Mouse (Mus musculus) forebrain, embryonic 14.5 days (tissue): Measurements from ENCODE around the gene 1700122O11Rik. TPM values are rescaled to one million over a fixed set of nuclear protein-coding genes. Genes with fewer than 3 reads are reported as not detected.
A peak's percentile ranks its signal among the peaks of the same experiment; 100 is the strongest.

ENCODE experiments used
- ATAC-seq: fragments of 200-750 bp; cut with Nextera tagmentation; 2 replicates; pipeline ENCODE4 v1.8.0; 2017; ENCODE audit warnings: mild to moderate bottlenecking, moderate library complexity
- DNase-seq: peaks from one replicate; pipeline ENCODE4 v3.0.0-alpha.2; 2015; ENCODE audit warnings: low spot score
- H3K27ac ChIP-seq: fragments of 300-500 bp; sonication (generic); 2 replicates; pipeline ENCODE4 v1.5.1; 2014; ENCODE audit warnings: low read depth, mild to moderate bottlenecking, control low read depth, low read length, moderate library complexity
- H3K27me3 ChIP-seq: fragments of 300-500 bp; sonication (generic); replicated peaks from 2 replicates; pipeline ENCODE4 v1.6.1; 2014; ENCODE audit warnings: low read length, control low read depth, mixed read lengths; ENCODE audit not compliant: control insufficient read depth, insufficient read depth
- H3K36me3 ChIP-seq: fragments of 300-500 bp; sonication (generic); 2 replicates; pipeline ENCODE4 v1.6.1; 2014; ENCODE audit warnings: low read length, control low read depth; ENCODE audit not compliant: control insufficient read depth, insufficient read depth
- H3K4me1 ChIP-seq: fragments of 300-500 bp; sonication (generic); 2 replicates; pipeline ENCODE4 v1.6.1; 2014; ENCODE audit warnings: antibody characterized with exemption, low read length, control low read depth; ENCODE audit not compliant: control insufficient read depth, insufficient read depth
- H3K4me2 ChIP-seq: fragments of 300-500 bp; sonication (generic); 2 replicates; pipeline ENCODE4 v1.6.1; 2014; ENCODE audit warnings: mild to moderate bottlenecking, control low read depth, low read length
- H3K4me3 ChIP-seq: fragments of 300-500 bp; sonication (generic); 2 replicates; pipeline ENCODE4 v1.5.1; 2014; ENCODE audit warnings: low read depth, low read length, control low read depth
- H3K9ac ChIP-seq: fragments of 300-500 bp; sonication (generic); 2 replicates; pipeline ENCODE4 v1.6.1; 2014; ENCODE audit warnings: mild to moderate bottlenecking, low read length, control low read depth, moderate library complexity
- H3K9me3 ChIP-seq: fragments of 300-500 bp; sonication (generic); replicated peaks from 2 replicates; pipeline ENCODE4 v1.6.1; 2016; ENCODE audit warnings: low read length, control low read depth, mixed read lengths; ENCODE audit not compliant: control insufficient read depth
- WGBS: fragments of 180-500 bp; shearing (Covaris S2); extraction: QIAGEN DNeasy Blood & Tissue Kit; methylation state at CpG from one replicate; pipeline ENCODE4 v1.1.7; 2014; 5-methylcytosine and 5-hydroxymethylcytosine counted together
- polyA plus RNA-seq: library from polyadenylated mRNA; unstranded; fragments of >200 nt; fragmentation: Nextera tagmentation; extraction: Ambion mirVana; gene quantifications from 2 replicates; pipeline ENCODE4 v1.2.1, GENCODE M21; 2014

1700122O11Rik gene
- polyA plus RNA-seq, 1 experiment from 2014 or later: not detected

DNA sequence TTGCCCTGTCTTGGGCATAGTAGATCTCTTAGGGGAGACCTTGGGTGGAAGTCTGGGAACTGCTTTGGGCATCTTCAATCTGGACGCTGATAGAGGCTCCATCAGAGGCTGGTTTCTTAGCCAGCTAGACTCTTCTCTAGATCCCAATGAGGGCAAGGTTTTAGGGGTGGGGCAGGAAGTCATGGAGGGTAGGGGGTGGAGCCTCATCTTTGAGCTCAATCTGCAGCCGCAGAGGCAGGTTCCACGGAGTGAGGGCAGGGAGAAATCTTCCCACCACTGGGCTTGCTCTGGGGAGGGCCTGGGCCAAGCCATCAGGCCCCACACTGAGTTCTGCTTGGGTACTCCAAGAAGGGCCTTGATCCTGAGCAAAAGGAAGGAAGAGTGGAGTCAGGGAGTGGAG lies 1.2 kb downstream of the 1700122O11Rik start:
- no peak overlapping the region for H3K4me2 ChIP-seq
- no peak overlapping the region for H3K27ac ChIP-seq
- no peak overlapping the region for H3K4me3 ChIP-seq
- ATAC-seq (no peak), DNase-seq (no peak)
- H3K27me3 ChIP-seq: 0 out of 2 replicates have a peak, but pooled peaks cover 8% of the 10 kb centered on the region
- H3K4me1 ChIP-seq: peaks cover 15% of the 10 kb centered on the region
- H3K36me3 ChIP-seq: no peaks in the 10 kb centered on the region
- H3K9ac ChIP-seq: no peak overlapping the region
- 77% methylated on average over 3 of the region's 3 CpGs for WGBS
- no peaks in the 10 kb centered on the region for H3K9me3 ChIP-seq

DNA sequence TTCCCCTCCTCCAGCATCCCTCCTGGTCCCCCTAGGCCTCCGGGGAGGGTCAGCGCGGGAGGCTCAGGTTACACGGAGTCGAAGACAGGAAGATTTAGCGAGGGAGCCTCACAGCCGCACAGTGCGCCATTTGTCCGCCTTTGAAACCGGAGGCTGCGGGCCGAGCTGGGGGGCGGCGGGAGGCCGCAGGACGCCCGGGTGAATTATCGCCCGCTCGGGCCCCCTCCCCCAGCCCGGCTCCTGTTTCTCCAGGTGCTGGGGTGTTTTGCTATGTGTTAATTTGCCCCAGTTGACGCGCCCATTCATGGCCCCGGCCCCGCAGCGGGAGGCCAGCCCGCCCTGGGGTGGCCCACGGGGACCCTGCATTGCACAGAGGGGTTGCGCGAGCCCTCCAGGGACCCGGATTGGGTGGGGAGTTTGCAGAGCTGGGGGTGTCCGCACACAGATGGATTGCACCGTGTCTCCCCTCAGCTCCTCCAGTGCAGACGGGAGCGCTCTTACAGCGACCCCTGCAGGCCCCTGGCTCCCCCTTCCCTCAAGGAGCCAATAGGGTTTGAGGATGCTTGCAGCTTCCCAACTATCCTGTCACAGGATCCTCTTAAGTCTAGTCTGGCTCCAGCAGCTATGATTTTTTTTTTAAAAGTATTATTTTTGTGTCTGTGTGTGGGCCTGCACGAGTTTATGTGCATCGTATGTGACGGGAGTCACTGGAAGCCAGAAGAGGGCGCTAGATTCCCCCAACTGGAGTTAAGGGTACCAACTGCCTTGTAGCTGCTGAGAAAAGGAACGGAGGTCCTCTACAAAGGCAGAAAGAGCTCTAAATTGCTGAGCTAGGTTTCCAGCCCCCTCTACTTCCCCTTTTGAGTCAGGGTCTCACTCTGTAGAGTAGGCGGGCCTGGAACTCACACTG lies 6.3 kb downstream of the 1700122O11Rik start:
- Histone ChIP-seq H3K9me3 (no peaks in the 10 kb centered on the region), H3K27ac (no peak overlapping the region), H3K9ac (peak overlapping the region; percentile 59), H3K4me2 (peak overlapping the region; percentile 70), H3K36me3 (no peaks in the 10 kb centered on the region), H3K4me1 (peaks cover 30% of the 10 kb centered on the region), H3K4me3 (peak overlapping the region; percentile 26), H3K27me3 (0 out of 2 replicates have a peak, but pooled peaks cover 3% of the 10 kb centered on the region)
- DNase-seq: peak; percentile 64
- peak; percentile 33 for ATAC-seq
- 6% methylated on average over 35 of the region's 42 CpGs for WGBS

DNA sequence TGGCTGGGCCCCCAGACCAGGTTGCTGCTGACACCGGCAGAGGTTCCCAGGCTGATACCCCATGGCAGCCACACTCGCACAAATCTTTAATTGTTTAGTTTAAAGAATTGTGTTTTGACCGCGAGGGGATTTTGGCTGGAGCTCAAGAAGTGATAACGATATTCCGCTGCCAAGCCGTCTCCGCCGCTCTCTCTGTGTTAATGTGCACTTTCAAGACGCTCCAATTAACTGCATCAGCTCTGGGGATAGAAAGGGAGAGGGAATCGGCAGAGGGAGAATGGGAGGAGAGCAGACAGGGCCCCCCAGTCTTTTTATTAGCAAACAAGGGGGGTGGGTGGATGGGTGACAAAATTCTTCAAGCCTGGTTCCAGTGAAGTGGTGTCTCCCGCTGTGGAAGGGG lies 8.9 kb downstream of the 1700122O11Rik start:
- ATAC-seq: peak; percentile 75
- Histone ChIP-seq H3K4me3 (no peak overlapping the region), H3K4me2 (peak overlapping the region; percentile 24; the same call in 1 of the 2 replicates), H3K36me3 (no peaks in the 10 kb centered on the region), H3K27me3 (no peaks in the 10 kb centered on the region), H3K9ac (no peak overlapping the region), H3K4me1 (peaks cover 30% of the 10 kb centered on the region), H3K9me3 (no peaks in the 10 kb centered on the region), H3K27ac (peak overlapping the region; percentile 81)
- peak; percentile 91 for DNase-seq
- 3% methylated on average over 12 of the region's 12 CpGs for WGBS

DNA sequence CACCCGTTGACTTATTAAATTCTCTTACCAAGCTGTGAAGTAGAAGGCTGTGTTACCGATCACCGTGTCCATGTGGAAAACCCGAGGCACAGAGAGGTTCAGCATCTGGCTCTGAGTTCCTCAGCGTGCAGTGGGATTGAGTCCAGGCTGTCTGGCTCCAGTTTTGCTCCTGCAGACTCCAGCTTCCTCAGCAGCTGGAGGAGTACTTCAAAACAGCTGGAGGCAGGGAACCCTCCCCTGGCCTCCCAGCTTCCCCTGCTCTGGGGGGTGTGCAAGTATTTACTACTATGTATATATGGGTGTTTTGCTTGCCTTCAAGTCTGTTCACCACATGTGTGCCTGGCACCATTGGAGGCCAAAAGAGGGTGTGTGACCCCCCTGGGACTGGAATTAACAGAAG lies 9.8 kb downstream of the 1700122O11Rik start:
- ATAC-seq (no peak), DNase-seq (no peak)
- H3K4me2 ChIP-seq: no peak overlapping the region
- peaks cover 30% of the 10 kb centered on the region for H3K4me1 ChIP-seq
- no peaks in the 10 kb centered on the region for H3K9me3 ChIP-seq
- no peak overlapping the region for H3K4me3 ChIP-seq
- WGBS: 78% methylated on average over 5 of the region's 5 CpGs
- no peaks in the 10 kb centered on the region for H3K36me3 ChIP-seq
- H3K27me3 ChIP-seq: no peaks in the 10 kb centered on the region
- no peak overlapping the region for H3K9ac ChIP-seq
- peak overlapping the region; percentile 4; the same call in 1 of the 2 replicates for H3K27ac ChIP-seq

DNA sequence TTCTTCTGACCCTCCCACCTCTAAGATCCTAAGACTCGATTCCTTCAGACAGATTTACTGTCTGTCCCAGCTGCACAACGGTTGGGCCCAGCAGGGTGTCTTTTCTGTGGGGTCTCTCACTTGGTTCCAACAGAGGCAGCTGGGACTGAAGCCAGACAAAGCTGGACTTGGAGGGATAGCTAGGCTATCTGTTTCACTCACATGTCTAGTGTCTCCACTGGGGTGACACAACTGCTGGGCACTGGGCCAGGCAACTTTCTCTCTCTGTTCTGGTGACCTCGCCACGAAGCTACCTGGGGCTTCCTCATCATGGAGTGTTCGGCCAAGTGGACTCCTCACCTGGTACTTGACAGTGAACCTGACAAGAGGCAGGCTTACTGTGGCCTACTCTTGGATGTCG lies 10.4 kb downstream of the 1700122O11Rik start:
- Histone ChIP-seq H3K4me3 (no peak overlapping the region), H3K4me1 (peaks cover 30% of the 10 kb centered on the region), H3K27me3 (no peaks in the 10 kb centered on the region), H3K4me2 (no peak overlapping the region), H3K36me3 (no peaks in the 10 kb centered on the region), H3K27ac (no peak overlapping the region), H3K9me3 (no peaks in the 10 kb centered on the region), H3K9ac (no peak overlapping the region)
- ATAC-seq (no peak), DNase-seq (peak; percentile 36)
- WGBS: 55% methylated on average over 6 of the region's 6 CpGs

DNA sequence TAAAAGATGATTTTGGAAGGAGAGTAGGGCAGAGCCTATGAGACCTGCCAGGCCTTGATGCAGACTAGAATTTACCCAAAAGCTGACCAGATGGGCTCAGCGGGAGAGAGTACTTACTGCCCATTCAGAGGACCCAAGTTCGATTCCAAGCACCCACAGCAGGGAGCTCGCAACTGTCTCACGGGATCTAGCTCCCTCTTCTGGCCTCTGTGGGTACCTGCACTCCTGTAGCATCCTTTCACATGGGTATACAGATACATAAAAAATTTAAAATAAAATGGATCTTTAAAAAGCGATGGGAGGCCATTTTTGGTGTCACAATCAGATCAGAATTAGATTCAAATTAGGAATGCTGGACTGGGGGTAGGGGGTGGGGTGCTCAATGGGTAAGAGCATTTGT lies 11.1 kb downstream of the 1700122O11Rik start:
- Histone ChIP-seq H3K4me3 (no peak overlapping the region), H3K4me2 (no peak overlapping the region), H3K27ac (no peak overlapping the region), H3K27me3 (no peaks in the 10 kb centered on the region), H3K4me1 (peaks cover 30% of the 10 kb centered on the region), H3K36me3 (no peaks in the 10 kb centered on the region), H3K9me3 (no peaks in the 10 kb centered on the region), H3K9ac (no peak overlapping the region)
- ATAC-seq (no peak), DNase-seq (no peak)
- 95% methylated on average over 5 of the region's 5 CpGs for WGBS

DNA sequence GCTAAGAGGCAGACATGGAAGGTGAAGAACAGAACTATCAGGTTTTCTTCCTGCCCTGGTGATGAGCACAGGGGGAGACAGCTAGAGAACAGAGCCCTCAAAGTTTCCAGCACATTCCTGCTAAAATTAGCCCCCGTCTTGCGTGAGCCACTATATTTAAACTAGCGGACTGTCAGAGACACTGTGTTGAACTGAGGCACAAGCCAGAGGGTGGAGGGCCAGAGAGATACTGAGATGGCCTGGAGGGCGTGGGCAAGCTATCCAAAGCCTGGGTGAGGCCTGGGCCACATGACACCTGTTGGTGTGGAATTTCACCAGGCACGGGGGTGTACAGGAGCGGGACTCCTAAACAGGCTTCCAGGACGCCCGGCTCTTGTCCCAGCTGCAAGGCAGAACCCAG lies 14.0 kb downstream of the 1700122O11Rik start:
- Histone ChIP-seq H3K27me3 (no peaks in the 10 kb centered on the region), H3K4me2 (no peak overlapping the region), H3K27ac (no peak overlapping the region), H3K9me3 (no peaks in the 10 kb centered on the region), H3K4me3 (no peak overlapping the region), H3K9ac (no peak overlapping the region), H3K36me3 (no peaks in the 10 kb centered on the region), H3K4me1 (peaks cover 8% of the 10 kb centered on the region)
- WGBS: 84% methylated on average over 8 of the region's 8 CpGs
- ATAC-seq: no peak
- no peak for DNase-seq

DNA sequence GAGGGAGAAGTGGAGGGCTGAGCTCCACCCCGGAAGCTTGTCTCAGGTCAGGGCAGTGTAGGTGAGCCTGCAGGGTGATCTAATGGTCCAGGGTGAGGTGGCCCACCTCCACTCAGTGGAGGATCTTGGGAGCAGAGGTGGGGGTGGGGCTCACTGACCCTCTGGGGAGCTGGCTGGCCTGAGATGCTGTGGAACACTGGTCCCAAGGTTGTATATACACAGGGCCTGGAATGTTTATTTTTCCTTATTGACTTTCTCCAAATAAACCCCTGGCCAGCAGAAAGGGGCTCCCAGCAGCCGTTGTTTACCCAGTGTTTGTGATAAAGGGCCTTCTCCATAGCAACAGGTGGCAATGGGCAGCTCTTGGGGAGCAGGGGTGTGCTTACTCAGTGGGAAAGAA lies 18.5 kb downstream of the 1700122O11Rik start:
- no peak for ATAC-seq
- H3K9me3 ChIP-seq: no peaks in the 10 kb centered on the region

DNA sequence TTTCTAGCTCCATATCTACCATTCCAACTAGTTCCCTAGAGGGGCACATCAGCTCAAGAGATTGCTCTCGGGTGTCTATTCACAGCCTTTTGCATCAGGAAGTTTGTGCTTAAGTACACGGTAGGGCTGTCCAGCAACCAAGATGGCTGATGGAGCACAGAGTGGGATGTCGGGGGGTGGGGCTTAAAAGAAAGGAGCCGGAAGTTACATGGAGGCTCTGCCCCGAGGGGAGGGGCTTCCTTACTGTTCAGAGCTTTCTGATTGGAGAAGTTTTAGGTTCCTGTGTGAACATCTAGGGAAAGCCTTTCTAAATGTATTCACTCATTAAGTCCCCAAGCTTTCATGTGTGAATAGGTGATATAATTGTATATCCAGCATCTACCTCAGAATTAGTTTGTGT lies 21.5 kb downstream of the 1700122O11Rik start:
- DNase-seq (no peak), ATAC-seq (no peak)
- Histone ChIP-seq H3K27me3 (no peaks in the 10 kb centered on the region), H3K4me3 (no peak overlapping the region), H3K27ac (no peak overlapping the region), H3K36me3 (no peaks in the 10 kb centered on the region), H3K4me1 (peaks cover 2% of the 10 kb centered on the region), H3K9ac (no peak overlapping the region), H3K4me2 (no peak overlapping the region), H3K9me3 (no peaks in the 10 kb centered on the region)
- WGBS: 78% methylated on average over 5 of the region's 5 CpGs

More for the DNA sequence above, 18.5 kb downstream of the 1700122O11Rik start:
- Histone ChIP-seq H3K27me3 (no peaks in the 10 kb centered on the region), H3K36me3 (no peaks in the 10 kb centered on the region), H3K4me2 (no peak overlapping the region), H3K4me1 (peaks cover 2% of the 10 kb centered on the region), H3K9ac (no peak overlapping the region), H3K4me3 (no peak overlapping the region), H3K27ac (no peak overlapping the region)
- WGBS: 49% methylated on average over 2 of the region's 2 CpGs
- no peak for DNase-seq
